Mouse (Mus musculus) heart, postnatal 0 days (tissue): Measurements from ENCODE around the gene Sh3gl3.
A peak's percentile ranks its signal among the peaks of the same experiment; 100 is the strongest.

Experiments used
- CTCF ChIP-seq: IDR thresholded peaks from 2 replicates; pipeline ENCODE4 v1.5.1; 2016; ENCODE audit warnings: antibody characterized with exemption, control low read depth, low read depth
- EP300 ChIP-seq: IDR thresholded peaks from 2 replicates; pipeline ENCODE4 v1.6.1; 2016; ENCODE audit warnings: antibody characterized with exemption, low read depth

- TF ChIP-seq CTCF, result peak; percentile 54
- TF ChIP-seq EP300, result no peak
Observed at GRCm38 (mm10) chr7:82260210-82260609, 86.6 kb downstream of the Sh3gl3 start.
